Mouse (Mus musculus) induced T-regulatory cell, adult 2 months (primary cell): ENCODE data around the gene Fmn2.
A peak's percentile ranks its signal among the peaks of the same experiment; 100 is the strongest.

Experiments used
- DNase-seq: peaks from one replicate; pipeline ENCODE4 v3.0.0-alpha.2; 2012; ENCODE audit warnings: low read depth

Gene Fmn2

GRCm38 (mm10) chr1:174557211-174557610 lies 55.6 kb downstream of the Fmn2 start:
- no peak for DNase-seq

- no peak for DNase-seq
Measured at GRCm38 (mm10) chr1:174557841-174558240, 56.2 kb downstream of the Fmn2 start.

- no peak for DNase-seq
Measured at GRCm38 (mm10) chr1:174558488-174558887, 56.9 kb downstream of the Fmn2 start.

- no peak for DNase-seq
Measured at GRCm38 (mm10) chr1:174564561-174564960, 62.9 kb downstream of the Fmn2 start.

- DNase-seq, result no peak
Measured at GRCm38 (mm10) chr1:174568609-174569008, 67.0 kb downstream of the Fmn2 start.

GRCm38 (mm10) chr1:174592420-174592980 lies 90.9 kb downstream of the Fmn2 start:
- DNase-seq, result no peak

- DNase-seq, result peak; percentile 47
Measured at GRCm38 (mm10) chr1:174594989-174595388, 93.4 kb downstream of the Fmn2 start.

- no peak for DNase-seq
Measured at GRCm38 (mm10) chr1:174597495-174597894, 95.9 kb downstream of the Fmn2 start.

- DNase-seq, result no peak
Measured at GRCm38 (mm10) chr1:174598226-174598625, 96.6 kb downstream of the Fmn2 start.

GRCm38 (mm10) chr1:174600041-174600440 lies 98.4 kb downstream of the Fmn2 start:
- no peak for DNase-seq

GRCm38 (mm10) chr1:174600620-174601019 lies 99.0 kb downstream of the Fmn2 start:
- no peak for DNase-seq

GRCm38 (mm10) chr1:174617368-174617767 lies 115.7 kb downstream of the Fmn2 start:
- no peak for DNase-seq

- DNase-seq, result no peak
Measured at GRCm38 (mm10) chr1:174621512-174621911, 119.9 kb downstream of the Fmn2 start.

GRCm38 (mm10) chr1:174623054-174623453 lies 121.4 kb downstream of the Fmn2 start:
- no peak for DNase-seq

GRCm38 (mm10) chr1:174630074-174630473 lies 128.4 kb downstream of the Fmn2 start:
- DNase-seq, result no peak

- DNase-seq, result no peak
Measured at GRCm38 (mm10) chr1:174636291-174636690, 134.7 kb downstream of the Fmn2 start.

GRCm38 (mm10) chr1:174637564-174638085 lies 136.0 kb downstream of the Fmn2 start:
- DNase-seq, result no peak

GRCm38 (mm10) chr1:174640901-174641300 lies 139.3 kb downstream of the Fmn2 start:
- DNase-seq, result no peak

- no peak for DNase-seq
Measured at GRCm38 (mm10) chr1:174643431-174644010, 141.9 kb downstream of the Fmn2 start.

- no peak for DNase-seq
Measured at GRCm38 (mm10) chr1:174649421-174649826, 147.8 kb downstream of the Fmn2 start.

GRCm38 (mm10) chr1:174654565-174654964 lies 152.9 kb downstream of the Fmn2 start:
- DNase-seq, result no peak

- no peak for DNase-seq
Measured at GRCm38 (mm10) chr1:174655354-174655753, 153.7 kb downstream of the Fmn2 start.

GRCm38 (mm10) chr1:174656554-174656953 lies 154.9 kb downstream of the Fmn2 start:
- no peak for DNase-seq
